Mouse (Mus musculus): ENCODE measurements around the gene S100a16.

S100a16 gene

DNA sequence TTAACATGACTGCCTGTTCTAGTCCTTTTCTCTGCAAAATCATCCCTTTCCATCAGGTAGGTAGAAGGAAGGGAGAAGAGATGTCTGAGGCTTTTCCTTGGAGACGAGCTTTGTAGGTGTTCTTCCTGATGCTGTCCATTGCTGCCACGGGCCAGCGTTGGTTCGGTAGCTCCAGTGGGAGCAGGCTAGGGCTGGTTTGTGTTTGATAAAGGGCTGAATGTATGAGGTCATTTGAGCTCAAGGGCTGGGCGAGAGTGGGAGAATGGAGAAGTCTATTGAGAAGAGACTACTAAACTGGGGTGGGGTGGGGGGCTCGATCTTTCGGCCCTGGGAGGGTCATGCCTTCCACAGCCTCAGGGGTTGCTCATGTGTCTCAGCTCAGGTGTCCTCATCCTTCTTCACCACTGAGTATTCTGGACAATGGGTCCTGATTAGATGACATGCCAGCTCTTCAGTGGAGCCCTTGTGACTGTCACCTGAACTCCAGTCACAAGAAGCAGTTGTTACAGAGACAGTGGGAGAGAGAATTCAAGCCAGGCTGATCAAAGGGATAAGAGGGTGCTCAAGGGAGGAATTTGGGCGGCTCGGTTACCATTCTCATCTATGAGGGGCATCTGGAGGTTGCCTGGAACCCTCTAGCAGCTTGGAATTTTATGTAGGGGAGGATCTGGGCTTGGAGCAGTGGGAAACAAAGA, 24.0 kb upstream of the S100a16 start:
- no peak for TF ChIP-seq GATA4 (IDR thresholded peaks at IDR 0.05; ENCODE audit: insufficient replicate concordance, low read length)

DNA sequence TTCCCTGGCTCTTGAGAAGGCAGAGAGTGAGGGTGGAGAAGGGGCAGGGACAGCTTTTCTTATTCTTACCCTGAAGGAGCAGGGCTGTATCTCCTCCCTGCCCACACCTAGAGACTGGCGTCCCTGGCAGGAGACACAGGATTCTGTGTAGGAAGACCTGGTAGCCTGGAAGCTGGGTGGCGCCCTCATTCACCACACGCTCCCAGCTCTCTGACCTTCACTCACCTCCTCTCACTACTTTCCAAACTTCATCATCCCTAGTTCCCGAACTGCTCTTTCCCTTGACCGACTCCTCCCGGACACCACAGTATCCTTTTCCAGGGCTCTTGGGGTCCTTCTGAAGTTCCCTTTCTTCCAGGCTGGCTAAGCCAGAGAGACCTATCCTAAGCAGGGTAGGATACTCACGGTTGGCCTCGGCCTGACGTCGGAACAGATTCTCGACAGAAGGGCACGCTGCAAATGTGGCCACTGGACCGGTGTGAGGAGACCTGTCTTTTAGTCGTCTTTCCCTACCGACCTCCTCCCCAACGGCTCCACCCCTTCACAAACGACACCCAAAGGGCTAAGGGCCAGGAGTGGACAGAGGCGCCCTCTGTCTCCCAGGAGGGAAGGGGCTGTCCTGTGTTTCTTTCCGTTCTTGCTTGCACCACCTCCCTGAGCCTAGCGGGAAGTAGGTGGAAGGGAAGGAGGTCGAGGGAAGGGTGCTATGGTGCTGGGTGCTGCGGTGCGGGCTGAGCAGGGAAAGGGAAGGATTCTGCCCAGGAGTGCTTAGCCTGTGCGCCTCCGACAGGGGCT, 23.1 kb upstream of the S100a16 start, which contains the start of the genes S100a1 and S100a13:
TSS of gene S100a1 (minus strand) at position 597 of the 795 bp plus-strand sequence.
TSS of gene S100a13 (plus strand) at position 640 of the 795 bp plus-strand sequence.
- no peak for TF ChIP-seq GATA4 (IDR thresholded peaks at IDR 0.05; ENCODE audit: insufficient replicate concordance, low read length)

DNA sequence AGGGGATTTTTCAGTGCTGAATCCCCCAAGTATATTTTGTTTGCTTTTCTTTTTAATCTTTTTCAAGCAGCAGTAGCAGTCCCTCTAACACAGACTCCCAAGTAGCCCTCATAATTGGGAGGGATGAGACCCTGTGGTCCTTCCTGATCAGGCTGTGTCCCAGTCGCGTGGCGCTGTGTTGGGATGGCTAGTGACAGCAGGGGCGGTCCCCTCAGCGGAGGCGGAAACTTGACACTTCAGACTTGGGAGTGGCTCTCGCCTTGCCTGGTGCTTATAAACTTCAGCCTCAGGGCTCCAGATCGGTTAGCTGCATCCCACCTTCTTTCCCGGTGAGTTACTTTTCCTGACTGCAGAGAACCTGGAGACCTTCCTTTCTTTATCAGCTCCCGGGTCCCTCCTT, 22.4 kb upstream of the S100a16 start:
- no peak for TF ChIP-seq GATA4 (IDR thresholded peaks at IDR 0.05; ENCODE audit: insufficient replicate concordance, low read length)

DNA sequence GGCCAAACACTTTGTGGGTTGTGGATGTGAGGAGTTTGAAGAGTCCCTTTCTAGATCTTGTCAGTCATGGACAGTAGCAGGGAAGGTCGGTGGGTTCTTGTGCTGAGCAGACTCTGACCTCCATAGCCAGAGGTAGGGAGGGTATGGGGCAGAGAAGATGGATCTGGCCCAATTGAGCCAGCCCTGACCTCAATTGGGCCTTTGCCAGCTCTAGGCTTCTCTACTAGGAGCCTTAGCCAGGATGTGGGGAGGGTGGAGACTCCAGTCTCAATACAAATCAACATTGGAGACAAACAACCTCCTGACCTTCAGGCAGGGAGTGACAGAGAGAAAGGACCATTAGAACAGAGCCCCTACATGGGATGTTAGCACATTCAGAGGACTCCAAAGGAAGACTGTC, 21.8 kb upstream of the S100a16 start:
- no peak for TF ChIP-seq GATA4 (IDR thresholded peaks at IDR 0.05; ENCODE audit: insufficient replicate concordance, low read length)

DNA sequence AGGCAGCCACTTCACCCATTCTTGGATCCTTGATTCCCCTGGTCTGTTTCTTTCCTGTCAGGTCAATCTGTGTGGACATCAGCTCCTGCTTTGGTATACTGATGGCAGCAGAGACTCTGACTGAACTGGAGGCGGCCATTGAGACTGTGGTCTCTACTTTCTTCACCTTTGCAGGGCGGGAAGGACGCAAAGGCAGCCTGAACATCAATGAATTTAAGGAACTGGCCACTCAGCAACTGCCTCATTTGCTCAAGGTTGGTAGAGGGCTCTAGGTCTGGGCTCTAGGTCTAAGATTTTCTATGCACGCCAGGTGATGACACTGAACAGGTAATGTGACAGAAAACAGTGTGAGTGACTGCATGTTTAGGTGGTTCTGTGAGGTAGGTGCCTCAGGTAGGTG, 21.3 kb upstream of the S100a16 start:
- no peak for TF ChIP-seq GATA4 (IDR thresholded peaks at IDR 0.05; ENCODE audit: insufficient replicate concordance, low read length)

DNA sequence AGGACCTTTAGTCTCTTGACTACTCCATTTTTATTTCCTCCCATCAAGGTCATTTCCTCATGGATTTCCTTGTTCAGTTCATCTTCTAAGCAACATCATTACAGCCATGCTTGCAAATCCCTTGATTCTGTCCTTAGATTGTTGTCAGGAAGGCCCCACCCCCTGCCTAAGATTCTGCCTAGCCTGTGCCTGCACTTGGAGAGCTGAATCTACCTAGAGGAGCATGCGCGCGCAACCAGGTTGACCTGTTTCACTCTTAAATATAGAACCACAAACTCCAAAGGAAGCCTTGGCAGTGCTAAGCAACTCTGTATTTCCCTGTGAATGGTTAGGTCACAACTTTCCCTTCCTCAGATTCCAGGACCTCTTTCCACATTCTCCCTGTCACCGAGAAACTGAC, 19.3 kb upstream of the S100a16 start:
- TF ChIP-seq GATA4 (IDR thresholded peaks at IDR 0.05; ENCODE audit: insufficient replicate concordance, low read length) = no peak

DNA sequence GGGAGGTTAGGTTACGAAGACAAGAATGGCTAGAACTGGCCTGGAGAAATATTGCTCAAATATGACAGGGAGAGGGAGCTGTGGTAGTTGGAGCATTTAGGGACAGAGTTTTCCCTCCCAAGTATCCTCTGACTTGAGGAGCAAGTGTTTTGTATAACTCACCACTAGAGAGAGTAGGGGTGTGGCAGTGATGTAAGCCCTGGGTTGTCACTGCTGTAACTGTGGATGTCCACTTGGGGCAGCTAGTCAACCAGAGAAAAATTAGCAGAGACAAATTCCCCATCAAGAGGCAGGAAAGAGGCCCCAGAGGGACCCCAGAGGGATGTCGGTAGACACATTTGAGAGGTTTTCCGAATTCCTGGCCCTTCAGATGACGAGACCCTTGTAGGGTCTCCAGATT, 11.6 kb upstream of the S100a16 start:
- TF ChIP-seq GATA4 (IDR thresholded peaks at IDR 0.05; ENCODE audit: insufficient replicate concordance, low read length) = no peak

DNA sequence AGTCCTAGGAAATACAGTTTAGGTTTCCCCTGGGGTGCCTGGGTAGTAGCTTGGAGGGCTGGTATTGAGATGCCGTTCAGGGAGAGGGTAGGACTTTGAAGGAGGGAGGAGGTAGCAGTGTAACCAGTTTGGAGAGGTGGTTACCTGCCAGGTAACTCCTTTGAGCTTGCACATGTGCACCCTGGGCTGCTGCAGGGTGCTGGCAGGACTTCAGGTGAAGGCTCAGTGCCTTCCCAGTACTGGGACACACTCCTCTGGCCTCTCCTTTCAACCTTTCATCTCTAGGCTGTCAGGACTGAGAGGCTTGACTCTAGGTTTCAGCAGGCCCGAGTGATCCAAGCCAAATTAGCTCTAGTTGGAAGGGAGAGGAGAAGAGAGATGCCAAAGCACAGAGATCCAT, 11.0 kb upstream of the S100a16 start:
- TF ChIP-seq GATA4 (IDR thresholded peaks at IDR 0.05; ENCODE audit: insufficient replicate concordance, low read length) = no peak

DNA sequence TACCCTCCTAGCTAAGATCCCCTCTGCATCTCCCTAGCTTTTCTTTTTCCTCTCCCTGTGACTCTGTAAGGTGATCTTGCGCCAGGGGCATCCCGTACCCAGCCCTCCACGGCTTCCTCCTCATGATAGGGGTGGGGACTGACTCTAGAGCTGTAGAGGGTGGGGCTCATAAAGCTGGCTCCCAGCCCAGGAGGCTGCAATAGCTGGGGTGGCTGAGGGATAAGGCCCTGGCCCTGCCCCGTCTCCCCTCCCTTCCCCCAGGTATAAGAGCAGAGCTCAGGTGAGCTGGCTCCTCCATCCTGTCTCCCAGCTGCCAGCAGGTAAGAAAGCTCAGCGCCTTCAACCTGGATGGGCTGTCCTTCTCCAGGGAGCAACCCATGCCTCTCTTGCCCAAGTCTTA, 10.5 kb upstream of the S100a16 start, which contains the start of gene S100a14:
TSS of gene S100a14 (plus strand) at position 277 of the 400 bp plus-strand sequence.
- TF ChIP-seq GATA4 (IDR thresholded peaks at IDR 0.05; ENCODE audit: insufficient replicate concordance, low read length) = no peak

DNA sequence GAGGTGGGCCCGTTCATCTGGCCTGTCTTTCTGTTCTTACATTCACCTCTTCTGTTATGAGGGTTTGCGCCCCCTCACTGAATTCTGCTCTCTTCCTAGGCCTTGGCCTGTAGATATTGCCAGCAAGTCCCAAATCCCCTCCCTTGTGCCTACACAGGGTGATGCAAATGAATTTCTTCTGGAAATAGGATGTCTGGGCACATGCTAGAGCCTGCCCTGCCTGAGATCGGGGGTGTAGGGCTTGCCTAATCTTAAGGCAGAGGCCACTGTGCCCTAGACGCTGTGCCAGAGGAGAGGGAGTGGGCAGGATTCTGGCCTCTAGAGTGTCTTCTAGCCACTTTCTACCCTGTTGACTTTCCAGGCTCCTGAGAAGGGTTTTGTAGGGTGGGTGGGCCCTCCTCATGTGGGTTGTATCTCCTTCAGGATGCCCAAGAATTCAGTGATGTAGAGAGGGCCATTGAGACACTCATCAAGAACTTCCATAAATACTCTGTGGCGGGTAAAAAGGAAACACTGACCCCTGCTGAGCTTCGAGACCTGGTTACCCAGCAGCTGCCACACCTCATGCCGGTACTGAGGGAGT, 9.7 kb upstream of the S100a16 start:
- no peak for TF ChIP-seq GATA4 (IDR thresholded peaks at IDR 0.05; ENCODE audit: insufficient replicate concordance, low read length)

DNA sequence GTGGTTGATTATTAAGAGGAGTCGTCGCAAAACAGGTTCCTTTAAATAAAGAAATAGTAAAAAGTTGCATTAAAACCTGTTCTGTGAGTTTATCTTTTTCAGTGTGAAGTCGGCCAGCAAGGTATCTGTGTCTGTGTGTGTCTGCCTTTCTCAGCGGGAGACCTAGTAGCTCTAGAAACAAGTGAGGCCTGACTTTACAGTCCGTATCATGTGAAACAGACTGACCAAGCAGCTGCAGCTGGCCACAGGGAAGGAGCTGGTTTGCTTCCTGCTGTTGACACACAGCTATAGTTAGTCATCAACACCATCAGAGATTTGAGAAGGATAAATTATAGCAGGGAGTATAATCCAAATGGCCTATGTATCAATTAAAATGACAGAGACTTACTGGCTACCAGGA, 5.3 kb upstream of the S100a16 start:
- TF ChIP-seq GATA4 (IDR thresholded peaks at IDR 0.05; ENCODE audit: insufficient replicate concordance, low read length) = no peak

DNA sequence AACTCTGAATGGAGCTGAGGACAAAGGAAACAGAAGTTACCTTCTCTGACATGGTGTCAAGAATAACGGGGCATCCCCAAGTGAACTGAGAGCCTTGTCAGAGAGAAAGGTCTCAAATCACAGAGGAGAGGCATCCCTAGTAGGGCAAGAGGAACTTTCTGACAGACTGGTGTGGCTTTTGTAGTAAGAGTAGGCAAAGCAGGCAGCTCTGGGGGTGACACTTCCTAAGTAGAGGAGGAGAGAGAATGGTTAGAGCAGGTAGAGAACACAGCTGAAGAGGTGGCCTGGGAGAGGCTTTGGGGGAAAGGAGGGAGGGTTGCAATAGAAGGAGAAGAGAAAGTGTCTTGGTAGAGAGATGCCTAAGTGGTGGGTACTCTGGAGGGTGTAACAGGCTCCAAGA, 1.6 kb upstream of the S100a16 start:
- TF ChIP-seq GATA4 (IDR thresholded peaks at IDR 0.05; ENCODE audit: insufficient replicate concordance, low read length) = no peak

DNA sequence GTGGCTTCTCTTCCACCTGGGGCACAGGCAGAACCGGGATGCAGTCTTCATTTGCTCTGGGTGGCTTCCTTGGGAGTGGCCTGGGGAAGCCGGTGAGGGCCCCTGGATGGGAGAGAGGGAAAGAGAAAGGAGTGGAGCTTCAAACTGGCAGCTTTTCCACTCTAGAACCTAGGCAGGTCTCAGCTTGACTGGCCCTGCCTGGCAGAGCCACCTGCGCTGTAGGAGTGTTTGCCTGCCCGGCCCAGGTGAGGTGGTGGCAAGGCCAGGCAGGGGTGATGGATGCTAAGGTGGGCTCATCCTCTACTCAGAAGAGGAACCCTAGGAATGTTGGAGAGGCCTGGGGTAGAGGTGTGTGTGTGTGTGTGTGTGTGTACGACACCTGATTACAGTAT, 847 bp downstream of the S100a16 start:
- TF ChIP-seq GATA4 (IDR thresholded peaks at IDR 0.05; ENCODE audit: insufficient replicate concordance, low read length) = no peak

DNA sequence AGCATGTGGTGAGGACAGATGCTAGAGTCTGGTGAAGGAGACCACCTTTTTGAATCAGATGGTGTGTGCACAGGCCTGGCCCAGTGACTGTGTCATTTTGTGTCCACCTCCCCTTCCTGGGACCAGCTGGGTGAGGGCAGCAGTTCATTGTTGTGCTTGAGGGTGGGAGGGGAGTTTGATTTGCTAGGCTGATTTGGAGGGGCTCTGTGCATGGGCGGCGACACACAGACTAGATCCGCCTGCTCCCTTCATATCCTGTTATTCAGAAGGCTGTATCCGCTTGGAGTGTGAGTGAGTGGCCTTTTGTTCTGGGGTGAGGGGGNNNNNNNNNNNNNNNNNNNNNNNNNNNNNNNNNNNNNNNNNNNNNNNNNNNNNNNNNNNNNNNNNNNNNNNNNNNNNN, 3.9 kb downstream of the S100a16 start:
- peak; percentile 58; the same call in 1 of the 2 replicates for TF ChIP-seq GATA4 (IDR thresholded peaks at IDR 0.05; ENCODE audit: insufficient replicate concordance, low read length)

DNA sequence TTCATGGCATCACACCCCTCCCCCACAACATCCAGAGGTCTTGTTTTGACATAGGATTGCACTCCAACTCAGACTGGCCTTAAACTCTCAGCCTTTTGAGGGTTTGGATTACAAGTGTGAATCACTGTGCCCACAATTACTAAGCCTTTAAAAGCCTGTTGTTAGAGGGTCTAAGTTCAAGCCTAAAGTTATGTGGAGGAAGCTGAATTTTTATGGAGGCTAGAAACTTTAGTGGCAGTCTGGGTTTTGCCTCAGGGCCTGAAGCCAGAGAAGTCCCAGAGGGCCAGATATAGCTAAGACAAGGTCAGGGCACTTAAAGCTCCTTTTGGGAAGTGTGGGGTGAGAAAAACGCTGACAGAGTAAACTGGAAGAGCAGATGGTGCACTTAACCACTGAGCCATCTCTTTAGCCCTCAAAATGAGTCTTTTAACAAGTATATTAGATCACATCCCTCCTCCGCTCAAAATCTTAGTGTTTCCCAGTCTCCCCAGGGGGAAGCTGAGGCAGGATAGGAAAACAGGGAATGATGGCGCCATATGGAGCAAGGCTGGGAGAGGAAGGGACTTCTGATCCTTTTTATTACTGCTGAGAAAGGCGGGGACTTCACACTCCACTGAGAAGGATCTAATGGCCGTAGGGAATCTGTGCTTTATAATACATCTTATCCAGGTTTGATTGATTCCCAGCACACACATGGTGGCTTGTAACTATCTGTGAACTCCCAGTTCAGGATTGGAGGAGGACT, 12.8 kb downstream of the S100a16 start:
- no peak for TF ChIP-seq GATA4 (IDR thresholded peaks at IDR 0.05; ENCODE audit: insufficient replicate concordance, low read length)

Measured in liver, adult (tissue).